Mouse (Mus musculus): ENCODE measurements around the gene Prm1. TPM values are rescaled to one million over a fixed set of nuclear protein-coding genes. Genes with fewer than 3 reads are reported as not detected.
"Not testable (repeated sequence)": the region's sequence is repeated elsewhere in the genome, so short reads cannot be mapped to it uniquely, and the experiment has no call there.

The Prm1 gene
- total RNA-seq, 4 experiments from 2014 or later: not detected

DNA sequence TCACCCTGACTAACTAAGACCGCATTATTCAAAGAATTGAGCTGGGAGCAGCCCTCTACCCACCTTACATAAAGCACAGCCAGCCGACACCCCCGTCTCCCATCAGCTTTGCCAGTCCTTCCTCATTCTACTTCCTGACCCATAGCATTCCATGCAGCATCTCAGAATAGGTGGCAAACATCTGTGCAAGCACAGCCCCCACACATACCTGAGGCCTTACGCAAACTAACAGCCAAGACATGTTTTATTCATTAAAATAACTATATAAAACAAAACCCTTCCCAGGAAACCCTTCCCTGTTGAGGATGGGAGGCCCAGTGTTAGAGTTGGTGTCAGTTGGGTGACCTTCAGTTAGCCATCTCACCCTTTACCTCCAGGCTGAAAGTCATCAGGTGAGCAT, 20.2 kb upstream of the Prm1 start:
- no peak for DNase-seq (ENCODE audit: low spot score in 2 of 2)

DNA sequence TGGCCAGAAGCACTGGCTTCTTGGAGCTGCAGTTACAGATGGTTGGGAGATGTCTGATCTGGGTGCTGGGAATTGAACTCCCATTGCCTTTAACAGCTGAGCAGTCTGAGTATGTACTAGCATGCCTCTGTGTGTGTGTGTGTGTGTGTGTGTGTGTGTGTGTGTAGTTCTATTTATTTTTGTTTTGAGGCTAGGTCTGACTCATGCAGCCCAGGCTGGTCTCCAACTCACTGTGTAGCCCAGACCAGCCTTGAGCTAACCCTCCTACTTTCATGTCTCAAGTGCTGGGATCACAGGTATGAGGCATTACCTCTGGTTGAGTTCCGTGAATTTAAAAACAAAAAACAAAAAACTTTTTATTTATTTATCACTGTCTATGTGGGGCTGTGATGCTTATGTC, 18.9 kb upstream of the Prm1 start:
- DNase-seq (ENCODE audit: low spot score in 2 of 2): peak in 1 of 2 experiments; percentile 15

DNA sequence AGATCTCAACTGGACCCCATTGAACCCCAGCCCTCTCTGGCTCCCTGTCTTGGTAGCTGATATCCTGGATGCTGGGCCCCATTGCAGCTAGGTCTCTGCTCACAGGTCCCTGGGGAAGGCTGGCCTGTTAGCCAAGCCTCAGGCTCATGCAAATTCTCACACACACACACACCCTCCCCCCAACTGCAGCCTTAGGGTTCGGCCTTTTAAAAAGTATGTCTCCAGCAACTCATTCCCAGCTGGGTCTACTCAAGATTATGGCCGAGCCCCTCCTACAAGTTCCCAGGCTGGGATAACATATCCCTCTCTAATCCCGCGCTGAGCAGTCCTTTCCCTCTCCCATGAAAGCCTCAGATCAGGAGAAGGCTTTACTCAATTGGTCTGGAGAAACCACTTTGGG, 15.7 kb upstream of the Prm1 start:
- no peak for DNase-seq (ENCODE audit: low spot score in 2 of 2)

DNA sequence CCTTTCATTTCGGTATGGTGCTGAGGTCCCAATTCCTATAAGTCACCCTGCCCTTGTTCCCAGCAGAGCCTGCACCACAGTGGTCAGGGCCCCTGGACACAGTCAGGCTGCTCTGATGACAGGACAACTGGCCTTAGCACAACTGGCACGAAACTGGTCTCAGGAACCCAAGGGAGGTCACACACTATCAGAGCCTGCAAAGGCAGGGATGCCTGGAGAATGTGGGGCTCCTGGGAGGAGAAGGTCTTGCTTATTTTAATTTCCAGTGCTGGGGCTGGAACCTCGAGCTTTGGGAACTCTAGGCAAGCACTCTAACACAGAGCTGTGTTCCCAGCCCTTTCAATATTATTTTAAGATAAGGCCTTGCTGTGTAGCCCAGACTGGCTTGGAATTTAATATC, 14.3 kb upstream of the Prm1 start:
- DNase-seq (ENCODE audit: low spot score in 2 of 2): no peak

DNA sequence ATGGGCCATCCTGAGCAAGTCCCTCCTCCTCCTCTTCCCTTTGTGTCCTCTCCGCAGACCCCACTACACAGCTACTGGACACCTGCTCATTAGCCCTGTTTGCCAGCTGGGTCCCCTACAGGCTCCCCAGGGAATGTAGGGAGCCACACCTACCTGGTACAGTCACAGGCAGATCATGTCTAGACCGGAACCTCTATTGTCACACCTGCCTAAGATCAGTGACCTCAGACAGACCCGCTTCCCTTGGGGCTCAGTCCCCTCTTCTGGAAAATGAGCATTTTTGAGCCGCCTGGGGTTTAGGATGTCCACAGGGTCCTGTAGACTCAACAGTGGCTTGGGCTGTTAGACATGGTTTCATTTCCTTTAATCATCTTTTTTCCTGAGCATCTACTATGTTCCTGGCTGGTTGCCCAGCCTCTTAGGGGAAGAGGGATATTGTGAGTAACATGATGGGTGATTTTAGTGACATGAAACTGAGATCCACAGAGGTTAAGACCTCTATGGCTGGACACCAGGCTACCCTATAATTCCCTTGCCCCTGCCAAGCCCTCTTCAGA, 13.0 kb upstream of the Prm1 start:
- DNase-seq (ENCODE audit: low spot score in 2 of 2): no peak

DNA sequence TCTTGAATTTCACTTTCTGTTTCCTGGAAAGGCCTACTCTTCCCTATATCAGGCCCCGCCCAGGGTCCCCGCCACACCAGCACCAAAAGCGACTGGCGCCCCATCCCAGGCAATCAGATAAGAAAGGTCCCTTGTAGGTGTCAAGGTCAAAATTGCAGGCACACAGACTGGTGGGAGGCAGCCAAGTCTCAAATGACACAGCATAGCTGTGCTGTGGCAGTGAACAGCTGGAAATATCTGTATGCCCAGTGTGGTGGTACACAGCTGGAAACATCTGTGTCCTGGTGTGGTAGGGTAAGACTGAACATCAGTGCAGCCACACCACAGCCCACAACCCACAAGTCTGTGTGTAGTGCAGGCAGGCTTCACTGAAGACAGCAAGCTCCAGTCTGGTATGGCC, 9.2 kb upstream of the Prm1 start:
- DNase-seq (ENCODE audit: low spot score in 2 of 2): no peak

DNA sequence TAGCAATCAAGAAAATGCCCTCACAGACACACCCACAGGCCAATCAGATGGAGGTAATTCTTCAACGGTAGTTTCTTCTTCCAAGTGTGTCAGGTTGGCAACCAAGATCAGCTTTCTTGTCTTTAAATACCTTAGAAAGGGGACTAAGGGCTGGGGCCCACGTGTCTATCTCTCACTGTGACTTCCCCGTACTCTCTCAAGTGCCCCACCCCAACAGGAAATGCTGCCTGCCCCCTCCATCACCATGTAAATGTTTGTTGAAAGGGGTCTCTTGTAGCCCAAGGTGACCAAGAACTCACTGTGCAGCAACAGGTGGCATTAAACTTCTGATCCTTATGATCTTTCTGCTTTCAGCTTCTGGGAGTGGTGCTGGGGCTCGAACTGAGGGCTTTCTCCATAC, 8.1 kb upstream of the Prm1 start:
- DNase-seq (ENCODE audit: low spot score in 2 of 2): no peak

- DNase-seq (ENCODE audit: low spot score in 2 of 2): no peak
Observed at GRCm38 (mm10) chr16:10812865-10813371, 7.3 kb upstream of the Prm1 start, which contains the start of gene Gm11172. TSS of gene Gm11172 (plus strand) at chr16:10812915.

- DNase-seq (ENCODE audit: low spot score in 2 of 2): no peak
Observed at GRCm38 (mm10) chr16:10810376-10810775, 4.7 kb upstream of the Prm1 start.

GRCm38 (mm10) chr16:10802420-10802819, 3.2 kb downstream of the Prm1 start:
- DNase-seq (ENCODE audit: low spot score in 2 of 2): not testable (repeated sequence)

DNA sequence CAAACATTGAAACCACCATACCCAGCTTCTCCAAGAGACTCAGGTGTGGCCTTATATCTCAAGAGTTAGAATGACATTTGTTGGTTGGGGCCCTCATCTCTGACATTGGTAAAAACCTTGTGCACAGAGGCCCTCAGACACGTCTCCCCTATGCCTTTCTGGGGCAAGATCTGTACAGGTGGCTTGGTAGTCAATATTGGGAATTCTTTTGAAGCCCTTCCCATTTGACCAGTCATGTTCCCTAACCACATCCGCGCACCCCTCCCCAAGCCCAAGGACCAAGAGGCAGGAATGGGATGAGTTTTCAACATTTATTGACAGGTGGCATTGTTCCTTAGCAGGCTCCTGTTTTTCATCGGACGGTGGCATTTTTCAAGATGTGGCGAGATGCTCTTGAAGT, 9.6 kb downstream of the Prm1 start, which contains the start of gene Prm2:
Gene Prm2 (minus strand): TSS at position 101 of the 400 bp plus-strand sequence.
- DNase-seq (ENCODE audit: low spot score in 2 of 2): no peak

DNA sequence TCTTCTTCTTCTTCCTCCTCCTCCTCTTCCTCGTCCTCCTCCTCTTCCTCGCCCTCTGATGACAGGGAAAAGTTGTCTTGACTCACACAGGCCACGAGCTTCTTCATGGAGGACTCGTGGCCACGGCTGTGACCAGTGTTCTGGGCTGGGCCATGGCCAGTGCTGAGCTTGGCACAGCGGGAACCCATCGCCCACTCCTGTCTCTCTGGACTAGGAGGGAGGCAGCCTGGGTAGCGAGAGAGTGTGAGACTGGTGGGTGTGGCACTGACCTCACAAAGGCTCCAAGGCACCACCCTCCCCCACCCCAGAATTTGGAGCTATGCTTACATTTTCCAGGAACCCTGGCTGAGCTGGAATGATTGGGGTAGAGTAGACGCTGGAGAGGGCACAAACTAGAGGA, 14.9 kb downstream of the Prm1 start, which contains the start of gene Prm3:
Gene Prm3 (minus strand): TSS at position 213 of the 400 bp plus-strand sequence.
- DNase-seq (ENCODE audit: low spot score in 2 of 2): no peak

- no peak for DNase-seq (ENCODE audit: low spot score in 2 of 2)
Observed at GRCm38 (mm10) chr16:10788866-10789265, 16.8 kb downstream of the Prm1 start.

- no peak for DNase-seq (ENCODE audit: low spot score in 2 of 2)
Observed at GRCm38 (mm10) chr16:10788271-10788670, 17.4 kb downstream of the Prm1 start, which contains the start of gene Tnp2. TSS of gene Tnp2 (minus strand) at chr16:10788660.

DNA sequence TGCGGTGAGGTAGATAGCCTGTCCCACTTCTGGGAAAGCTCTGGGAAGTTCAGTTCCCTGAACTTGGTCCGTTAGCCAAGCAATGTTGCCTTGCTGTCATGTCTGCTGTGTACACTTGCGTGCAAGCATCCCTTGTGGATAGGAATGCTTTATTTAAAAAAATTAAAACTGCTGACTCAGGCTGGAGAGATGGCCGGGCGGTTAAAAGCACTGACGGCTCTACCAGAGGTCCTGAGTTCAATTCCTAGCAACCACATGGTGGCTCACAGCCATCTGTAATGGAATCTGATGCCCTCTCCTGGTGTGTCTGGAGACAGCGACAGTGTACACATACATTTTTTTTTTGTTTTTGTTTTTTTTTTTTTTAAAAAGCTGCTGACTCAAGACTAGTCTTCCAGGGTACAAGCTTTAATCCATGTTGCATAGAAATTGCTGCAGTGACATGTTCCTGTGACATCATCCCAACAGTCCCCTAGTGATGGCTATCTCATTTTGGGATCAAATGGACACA, 18.0 kb downstream of the Prm1 start:
- no peak for DNase-seq (ENCODE audit: low spot score in 2 of 2)

DNA sequence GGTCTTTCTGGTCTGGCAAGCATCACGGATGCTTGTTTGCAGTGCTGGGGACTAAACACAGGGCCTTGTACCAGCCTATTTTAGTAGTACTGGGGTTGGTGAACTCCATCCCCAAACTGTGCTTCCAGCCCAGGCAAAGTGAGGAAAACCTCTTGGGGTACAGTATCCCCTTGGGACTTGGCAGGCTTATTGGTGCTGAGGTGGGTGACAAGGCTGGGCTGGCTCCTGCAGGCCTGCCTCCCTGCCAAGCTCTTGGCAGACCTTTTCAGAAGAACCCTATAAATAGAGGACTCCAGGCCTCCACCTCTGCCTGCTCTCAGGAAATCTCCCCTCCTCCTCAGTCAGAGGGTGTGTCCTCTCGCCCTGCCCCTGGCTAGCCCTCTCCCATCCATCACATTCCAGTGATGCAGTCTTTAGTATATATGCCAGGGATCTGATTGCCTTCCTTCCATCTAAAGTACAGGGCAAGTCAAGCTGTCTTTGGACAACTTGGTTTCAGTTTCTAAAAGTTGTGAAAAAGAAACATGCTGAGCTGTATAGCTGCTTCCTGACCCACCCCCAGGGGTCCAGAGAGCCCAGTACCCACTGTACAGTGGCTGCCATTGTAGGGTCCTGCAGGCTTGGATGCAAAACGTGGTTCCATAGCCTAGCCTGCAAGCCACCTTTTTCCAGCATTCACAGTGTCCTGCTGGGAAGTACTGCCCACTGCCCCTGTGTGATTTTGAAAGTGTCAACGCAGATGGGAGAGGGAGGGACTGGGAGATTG, 18.7 kb downstream of the Prm1 start:
- no peak for DNase-seq (ENCODE audit: low spot score in 2 of 2)

DNA sequence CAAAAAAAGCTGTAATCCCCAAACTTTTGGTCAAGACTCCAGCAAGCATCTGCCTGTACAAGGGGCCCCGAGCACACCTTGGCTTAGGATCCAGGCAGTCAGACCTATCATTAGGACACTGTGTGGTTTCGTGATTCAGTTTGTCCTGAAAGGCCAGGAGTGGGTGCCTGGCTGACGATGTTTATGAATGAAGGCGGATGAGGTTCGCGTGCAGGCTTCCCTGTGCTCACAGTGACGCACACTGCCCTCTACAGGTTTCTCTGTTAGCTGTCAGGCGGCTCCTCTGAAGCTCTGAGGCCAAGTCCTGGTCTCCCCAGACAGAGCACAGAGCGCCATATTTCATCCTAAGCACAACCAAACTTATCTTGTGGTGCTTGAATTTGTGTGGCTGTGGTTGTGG, 19.4 kb downstream of the Prm1 start:
- DNase-seq (ENCODE audit: low spot score in 2 of 2): peak; percentile 43 to 68

- DNase-seq (ENCODE audit: low spot score in 2 of 2): peak; percentile 59 to 80
Observed at GRCm38 (mm10) chr16:10785371-10786231, 20.0 kb downstream of the Prm1 start, which contains the start of gene Socs1. TSS of gene Socs1 (minus strand) at chr16:10785536.

GRCm38 (mm10) chr16:10784793-10785370, 20.8 kb downstream of the Prm1 start:
- peak; percentile 62 to 82 for DNase-seq (ENCODE audit: low spot score in 2 of 2)

DNA sequence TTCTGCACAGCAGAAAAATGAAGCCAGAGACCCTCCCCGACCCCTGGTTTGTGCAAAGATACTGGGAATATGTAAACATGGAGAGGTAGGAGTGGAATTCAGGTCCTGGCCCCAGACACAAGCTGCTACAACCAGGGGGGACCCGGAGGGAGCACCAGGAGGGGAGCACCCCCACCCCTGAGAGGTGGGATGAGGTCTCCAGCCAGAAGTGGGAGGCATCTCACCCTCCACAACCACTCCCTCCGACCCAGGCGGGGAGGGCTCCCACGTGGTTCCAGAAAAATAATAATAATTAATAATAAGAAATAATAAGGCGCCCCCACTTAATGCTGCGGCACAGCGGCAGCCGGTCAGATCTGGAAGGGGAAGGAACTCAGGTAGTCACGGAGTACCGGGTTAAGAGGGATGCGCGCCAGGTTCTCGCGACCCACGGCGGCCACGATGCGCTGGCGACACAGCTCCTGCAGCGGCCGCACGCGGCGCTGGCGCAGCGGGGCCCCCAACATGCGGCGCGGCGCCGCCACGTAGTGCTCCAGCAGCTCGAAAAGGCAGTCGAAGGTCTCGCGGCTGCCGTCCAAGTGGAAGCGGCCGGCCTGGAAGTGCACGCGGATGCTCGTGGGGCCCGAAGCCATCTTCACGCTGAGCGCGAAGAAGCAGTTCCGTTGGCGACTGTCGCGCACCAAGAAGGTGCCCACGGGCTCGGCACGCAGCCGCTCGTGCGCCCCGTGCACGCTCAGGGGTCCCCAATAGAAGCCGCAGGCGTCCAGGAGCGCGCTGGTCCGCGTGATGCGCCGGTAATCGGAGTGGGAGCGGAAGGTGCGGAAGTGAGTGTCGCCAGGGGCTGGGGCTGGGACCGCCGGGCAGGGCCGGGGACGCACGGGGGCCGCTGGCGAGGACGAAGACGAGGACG, 21.5 kb downstream of the Prm1 start:
- peak; percentile 19 to 30 for DNase-seq (ENCODE audit: low spot score in 2 of 2)

All from left cerebral cortex, adult 8-10 months (tissue).